Mouse (Mus musculus) MEL (cell line): ENCODE data around the gene Zzz3.

Experiments used
- BHLHE40 ChIP-seq: IDR thresholded peaks from 2 replicates; pipeline ENCODE4 v1.6.1; 2012; ENCODE audit warnings: low read depth, mild to moderate bottlenecking, inconsistent platforms, low read length, improper control_type of control experiment, borderline replicate concordance
- EP300 ChIP-seq, 2 experiments: IDR thresholded peaks; 2 replicates each; pipeline ENCODE4 v1.6.1; 2011; ENCODE audit warnings: improper control_type of control experiment in 2 of 2, low read length in 2 of 2, low read depth in 1 of 2, mild to moderate bottlenecking in 1 of 2
- GABPA ChIP-seq: IDR thresholded peaks from 2 replicates; pipeline ENCODE4 v1.6.1; 2012; ENCODE audit warnings: low read depth, mild to moderate bottlenecking, inconsistent platforms, low read length, improper control_type of control experiment, moderate library complexity

DNA sequence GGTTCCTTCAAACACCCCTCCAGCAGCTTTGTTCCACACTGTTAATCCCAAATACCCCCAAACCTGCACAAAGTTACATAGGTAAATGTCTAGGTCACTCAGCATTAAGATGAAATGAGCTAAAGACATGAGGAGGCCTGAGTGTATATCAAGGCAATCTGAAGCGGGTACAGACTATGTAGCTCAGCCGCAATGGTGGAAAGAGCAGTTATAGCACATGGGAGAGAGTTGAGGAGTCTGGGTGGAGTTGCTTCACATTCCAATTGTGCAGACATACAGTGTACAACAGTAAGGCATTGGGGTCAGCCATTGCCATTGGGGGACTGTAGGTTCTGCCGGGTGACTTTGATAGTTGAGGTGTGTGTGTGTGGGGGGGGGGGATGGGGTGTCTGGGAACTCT is 69.2 kb downstream of the Zzz3 start:
- no peak for TF ChIP-seq GABPA
- TF ChIP-seq BHLHE40: no peak
- TF ChIP-seq EP300 (IDR thresholded peaks at IDR 0.05; ENCODE audit: low read depth in 1 of 2, low read length in 2 of 2): no peak
